Mouse (Mus musculus): ENCODE measurements around the gene Slc4a1.

GRCm38 (mm10) chr11:102384418-102384817 lies 18.4 kb upstream of the Slc4a1 start:
- no peak for TF ChIP-seq POLR2A (IDR thresholded peaks at IDR 0.05; ENCODE audit: extremely low read depth, insufficient read depth, low read length)
- no peak for TF ChIP-seq CTCF (IDR thresholded peaks at IDR 0.05; ENCODE audit: low read depth, low read length)

Measured in liver, adult 2 months (tissue).